Mouse (Mus musculus): ENCODE data around the gene Prss23.

Prss23 gene

DNA sequence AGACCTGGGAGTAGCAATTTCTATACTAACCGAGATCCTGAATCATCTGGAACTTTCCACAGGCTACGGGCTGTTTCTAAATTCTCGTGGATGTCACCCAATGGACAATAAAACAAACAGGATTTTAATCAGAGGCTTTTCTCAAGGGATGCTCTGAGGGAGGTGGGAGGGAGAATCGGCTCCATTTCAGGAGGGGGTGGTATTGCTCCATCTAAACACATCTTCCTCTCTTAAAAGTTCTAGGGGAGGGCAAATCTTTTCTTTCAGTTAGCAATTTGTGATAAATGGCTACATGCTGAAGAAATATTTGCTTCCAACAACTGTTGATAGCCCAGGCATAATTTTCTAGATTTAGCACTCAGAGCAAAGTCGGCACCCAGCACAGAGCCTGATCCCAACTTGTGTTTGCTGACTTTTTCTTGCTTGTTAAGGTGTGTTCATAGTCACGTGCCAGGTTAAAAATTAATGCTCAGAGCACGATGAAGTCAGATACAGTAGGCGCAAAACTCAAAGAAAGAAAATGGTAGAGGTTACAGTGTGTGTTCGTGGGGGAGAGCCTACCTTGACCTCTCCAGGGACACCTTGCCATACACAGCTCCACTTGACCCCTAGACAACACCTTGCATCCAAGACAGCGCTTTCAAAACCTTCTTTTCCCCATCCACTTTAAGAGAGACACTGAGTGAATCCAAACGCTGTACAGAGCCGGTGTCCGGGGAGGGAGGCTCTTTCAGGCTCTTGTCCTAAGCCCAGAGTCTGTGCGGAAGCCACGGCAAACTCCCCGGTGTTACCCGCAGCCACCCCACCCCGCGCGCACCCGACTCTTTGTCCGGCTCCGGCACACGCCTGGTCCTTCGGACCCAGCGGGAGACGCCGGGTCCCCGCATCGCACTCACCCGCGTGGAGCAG lies 10.2 kb downstream of the Prss23 start:
- in situ Hi-C loops (cut with MboI; ENCODE audit: low pct_unique_long_range_greater_than_20kb in 1 of 2, low sequenced_read_pairs in 2 of 2, unreplicated experiment in 1 of 2), result no loop called here

DNA sequence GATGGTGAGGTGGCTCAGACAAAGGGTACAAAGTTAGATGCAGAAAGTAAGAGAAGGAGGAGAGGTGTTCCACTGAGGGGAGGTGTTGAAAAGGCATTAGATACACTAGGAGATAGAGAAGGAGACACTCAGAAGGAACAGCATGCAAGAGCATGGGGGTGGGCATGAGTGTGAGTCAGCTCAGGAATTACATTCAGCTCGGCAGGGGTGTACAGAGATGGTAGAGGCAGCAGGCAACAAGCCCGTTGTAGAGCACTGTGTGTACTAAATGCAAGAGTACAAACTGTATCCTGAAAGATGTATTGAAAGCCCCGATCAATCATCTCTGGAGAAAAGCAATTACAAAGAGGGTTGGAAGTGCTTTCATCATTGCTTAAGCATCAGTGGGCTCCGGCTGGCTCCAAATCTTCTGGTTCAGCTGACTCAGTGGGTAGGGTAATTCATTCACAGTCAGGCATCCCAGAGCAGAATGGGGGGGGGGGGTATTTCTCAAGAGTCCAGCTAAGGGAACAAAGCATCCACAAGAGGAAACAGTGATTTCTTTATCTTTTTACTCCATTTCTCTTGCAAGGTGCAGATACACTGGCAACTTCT lies 15.0 kb downstream of the Prss23 start:
- in situ Hi-C loops (cut with MboI; ENCODE audit: low pct_unique_long_range_greater_than_20kb in 1 of 2, low sequenced_read_pairs in 2 of 2, unreplicated experiment in 1 of 2), result no loop called here

DNA sequence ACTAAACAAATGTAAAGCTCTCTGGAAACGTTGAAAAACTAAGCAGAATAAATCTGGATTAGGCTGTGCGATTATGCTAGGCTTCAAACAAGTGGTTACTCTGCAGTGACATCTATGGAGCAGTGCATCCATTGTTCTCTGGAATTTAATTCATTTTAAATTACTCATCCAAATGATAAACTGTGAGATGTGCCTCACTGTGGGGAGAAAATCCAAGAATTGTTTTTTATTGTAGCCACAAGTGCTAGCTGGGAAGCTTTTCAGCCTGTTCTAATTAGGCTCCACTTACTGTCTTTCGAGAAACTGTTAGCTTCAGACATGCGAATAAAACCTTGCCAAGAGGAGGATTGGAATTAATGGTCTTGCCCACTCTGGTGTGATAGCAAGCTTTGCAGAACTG lies 18.3 kb downstream of the Prss23 start:
- in situ Hi-C loops (cut with MboI; ENCODE audit: low pct_unique_long_range_greater_than_20kb in 1 of 2, low sequenced_read_pairs in 2 of 2, unreplicated experiment in 1 of 2), result loop anchor here in 1 of 2 experiments (10.0 kb wide), 1 partner anchor 336 kb away; no protein-coding TSS in a partner anchor

DNA sequence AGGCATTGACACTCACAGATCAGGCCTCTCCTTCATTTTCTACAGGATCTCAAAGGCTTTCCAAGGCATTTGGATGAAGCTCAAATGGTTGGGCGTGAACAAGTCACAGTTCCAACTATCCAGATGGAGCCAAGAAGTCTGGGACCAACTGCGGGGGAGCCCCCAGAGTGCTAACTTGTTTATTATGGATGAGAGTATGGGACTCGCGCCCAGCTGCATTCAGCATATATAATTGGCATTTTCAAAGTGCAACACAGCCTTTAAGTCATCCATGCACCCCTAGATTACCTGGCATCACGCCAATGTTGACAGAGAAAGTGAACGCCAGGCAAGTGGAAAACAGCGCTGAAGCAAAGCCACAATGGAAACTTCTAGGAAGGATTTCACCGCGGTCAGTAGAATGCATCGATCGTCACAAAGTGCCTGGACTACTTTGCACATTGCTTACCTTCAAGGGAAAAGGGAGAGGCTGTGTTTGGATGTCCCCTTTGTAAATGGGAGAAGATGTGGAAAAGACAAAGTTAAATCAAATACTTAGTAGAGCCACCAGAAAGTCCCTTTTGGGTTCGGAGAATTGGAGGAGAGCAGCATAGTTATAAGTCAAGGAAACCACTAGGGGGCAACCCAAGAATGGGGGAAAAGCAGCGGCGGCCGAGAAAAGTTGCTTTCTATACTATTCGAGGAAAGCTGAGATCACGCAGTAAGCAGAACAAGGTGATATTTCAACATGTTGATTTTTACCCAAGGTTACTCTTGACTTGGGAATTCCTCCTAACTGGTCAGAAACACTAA lies 27.3 kb downstream of the Prss23 start:
- in situ Hi-C loops (cut with MboI; ENCODE audit: low pct_unique_long_range_greater_than_20kb in 1 of 2, low sequenced_read_pairs in 2 of 2, unreplicated experiment in 1 of 2), result loop anchor here (10.0 kb wide), 1 partner anchor 345 kb away; no protein-coding TSS in a partner anchor

GRCm38 (mm10) chr7:89483769-89484568 lies 43.0 kb downstream of the Prss23 start:
- in situ Hi-C loops (cut with MboI; ENCODE audit: low pct_unique_long_range_greater_than_20kb in 1 of 2, low sequenced_read_pairs in 2 of 2, unreplicated experiment in 1 of 2), result no loop called here

DNA sequence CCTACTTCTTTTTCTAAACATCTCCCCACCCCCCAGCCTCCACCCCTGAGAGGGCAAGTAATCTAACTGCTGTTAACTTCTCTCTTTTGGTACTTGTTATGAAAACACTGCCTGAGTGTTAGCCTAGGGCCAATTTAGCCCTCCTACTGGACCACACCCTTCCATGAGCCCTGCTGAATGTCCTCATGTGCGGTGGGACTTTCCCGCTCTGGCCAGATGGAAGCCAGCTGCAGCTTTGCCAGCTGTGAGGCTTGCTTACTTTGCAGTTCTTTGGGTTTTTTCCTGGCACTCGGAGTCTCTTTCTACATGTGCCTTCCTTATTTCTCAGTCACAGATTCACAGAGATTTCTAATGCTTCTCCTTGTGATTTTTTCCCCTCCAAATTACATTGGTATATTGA lies 45.3 kb downstream of the Prss23 start:
- in situ Hi-C loops (cut with MboI; ENCODE audit: low pct_unique_long_range_greater_than_20kb in 1 of 2, low sequenced_read_pairs in 2 of 2, unreplicated experiment in 1 of 2), result no loop called here

- in situ Hi-C loops (cut with MboI; ENCODE audit: low pct_unique_long_range_greater_than_20kb in 1 of 2, low sequenced_read_pairs in 2 of 2, unreplicated experiment in 1 of 2), result loop anchor here in 1 of 2 experiments (10.0 kb wide), 1 partner anchor 366 kb away; no protein-coding TSS in a partner anchor
These were observed 48.5 kb downstream of the Prss23 start for GRCm38 (mm10) chr7:89478490-89478889.

GRCm38 (mm10) chr7:89477294-89477999 lies 49.5 kb downstream of the Prss23 start:
- in situ Hi-C loops (cut with MboI; ENCODE audit: low pct_unique_long_range_greater_than_20kb in 1 of 2, low sequenced_read_pairs in 2 of 2, unreplicated experiment in 1 of 2), result loop anchor here in 1 of 2 experiments (10.0 kb wide), 1 partner anchor 367 kb away; no protein-coding TSS in a partner anchor

- in situ Hi-C loops (cut with MboI; ENCODE audit: low pct_unique_long_range_greater_than_20kb in 1 of 2, low sequenced_read_pairs in 2 of 2, unreplicated experiment in 1 of 2), result loop anchor here in 1 of 2 experiments (10.0 kb wide), 1 partner anchor 371 kb away; no protein-coding TSS in a partner anchor
These were observed 53.5 kb downstream of the Prss23 start for GRCm38 (mm10) chr7:89473442-89473841.

- in situ Hi-C loops (cut with MboI; ENCODE audit: low pct_unique_long_range_greater_than_20kb in 1 of 2, low sequenced_read_pairs in 2 of 2, unreplicated experiment in 1 of 2), result no loop called here
These were observed 63.0 kb downstream of the Prss23 start for GRCm38 (mm10) chr7:89463775-89464592.

GRCm38 (mm10) chr7:89463246-89463645 lies 63.7 kb downstream of the Prss23 start:
- in situ Hi-C loops (cut with MboI; ENCODE audit: low pct_unique_long_range_greater_than_20kb in 1 of 2, low sequenced_read_pairs in 2 of 2, unreplicated experiment in 1 of 2), result no loop called here

- in situ Hi-C loops (cut with MboI; ENCODE audit: low pct_unique_long_range_greater_than_20kb in 1 of 2, low sequenced_read_pairs in 2 of 2, unreplicated experiment in 1 of 2), result no loop called here
These were observed 64.3 kb downstream of the Prss23 start for GRCm38 (mm10) chr7:89462646-89463207.

DNA sequence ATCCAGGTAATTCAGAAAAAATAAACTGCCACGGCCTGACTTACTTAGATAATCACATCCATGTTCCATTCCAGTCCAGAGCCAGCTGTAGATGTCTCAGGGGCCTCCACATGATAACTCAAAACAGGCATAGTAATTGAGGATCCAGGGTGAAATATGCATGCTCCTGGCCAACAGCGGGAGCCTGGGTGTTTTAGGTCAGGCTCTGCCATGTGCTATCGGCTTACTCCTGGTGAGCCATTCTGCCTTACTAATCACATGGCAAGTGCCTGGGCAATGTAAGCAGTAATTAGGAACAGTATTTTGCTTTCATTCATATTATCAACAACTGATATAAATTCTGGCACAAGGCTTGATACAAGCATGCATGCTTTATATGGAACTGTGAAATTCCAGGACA lies 65.6 kb downstream of the Prss23 start:
- in situ Hi-C loops (cut with MboI; ENCODE audit: low pct_unique_long_range_greater_than_20kb in 1 of 2, low sequenced_read_pairs in 2 of 2, unreplicated experiment in 1 of 2), result no loop called here

- in situ Hi-C loops (cut with MboI; ENCODE audit: low pct_unique_long_range_greater_than_20kb in 1 of 2, low sequenced_read_pairs in 2 of 2, unreplicated experiment in 1 of 2), result no loop called here
These were observed 66.1 kb downstream of the Prss23 start for GRCm38 (mm10) chr7:89460911-89461310.

GRCm38 (mm10) chr7:89459691-89460090 lies 67.3 kb downstream of the Prss23 start:
- in situ Hi-C loops (cut with MboI; ENCODE audit: low pct_unique_long_range_greater_than_20kb in 1 of 2, low sequenced_read_pairs in 2 of 2, unreplicated experiment in 1 of 2), result no loop called here

All from mouse embryonic stem cell (cell line).